Mouse (Mus musculus): Measurements from ENCODE around the gene Mypn. TPM values are rescaled to one million over a fixed set of nuclear protein-coding genes. Genes with fewer than 3 reads are reported as not detected.

Gene Mypn
- polyA plus RNA-seq, 1 experiment from 2014 or later = 0.10 TPM

GRCm38 (mm10) chr10:63065988-63066387 is 137.8 kb downstream of the Mypn start:
- no peak overlapping the region for H3K4me2 ChIP-seq (ENCODE audit: low read length)
- H3K4me1 ChIP-seq (ENCODE audit: control insufficient read depth, insufficient read depth, low read length) = no peaks in the 10 kb centered on the region
- H3K27ac ChIP-seq (ENCODE audit: low read depth, low read length) = no peak overlapping the region
- WGBS = 3% methylated on average over 5 of the region's 5 CpGs
- H3K27me3 ChIP-seq (replicated peaks; ENCODE audit: control insufficient read depth, insufficient read depth, low read length) = no peaks in the 10 kb centered on the region
- no peaks in the 10 kb centered on the region for H3K36me3 ChIP-seq (ENCODE audit: control insufficient read depth, insufficient read depth, low read length)
- H3K9ac ChIP-seq (ENCODE audit: low read length) = no peak overlapping the region
- no peak overlapping the region for H3K4me3 ChIP-seq (ENCODE audit: low read depth, low read length)
- H3K9me3 ChIP-seq (replicated peaks; ENCODE audit: control insufficient read depth, low read length) = no peaks in the 10 kb centered on the region
- DNase-seq (ENCODE audit: low spot score) (peak; percentile 89), ATAC-seq (peak; percentile 93)

Other genes with a start within 250 kb of the Mypn start
- 38.6 and 47.9 TPM in 2 replicates for gene Rufy2, start 223.7 kb downstream of the Mypn start, polyA plus RNA-seq (2014; fragmentation: Nextera tagmentation; extraction: Ambion mirVana)
- gene Hnrnph3, start 179.7 kb downstream of the Mypn start, polyA plus RNA-seq (2014; fragmentation: Nextera tagmentation; extraction: Ambion mirVana) = 81.2 and 90.8 TPM in 2 replicates
- 0.85 and 1.1 TPM in 2 replicates for gene Pbld2, start 179.6 kb downstream of the Mypn start, polyA plus RNA-seq (2014; fragmentation: Nextera tagmentation; extraction: Ambion mirVana)
- 0.36 and 0.37 TPM in 2 replicates for gene Pbld1, start 143.8 kb downstream of the Mypn start, polyA plus RNA-seq (2014; fragmentation: Nextera tagmentation; extraction: Ambion mirVana)
- 0.22 and 0.97 TPM in 2 replicates for gene Atoh7, start 104.3 kb downstream of the Mypn start, polyA plus RNA-seq (2014; fragmentation: Nextera tagmentation; extraction: Ambion mirVana)
- 36.6 and 37.7 TPM in 2 replicates for gene Herc4, start 39.9 kb upstream of the Mypn start, polyA plus RNA-seq (2014; fragmentation: Nextera tagmentation; extraction: Ambion mirVana)
- 5.6 and 6.2 TPM in 2 replicates for gene Sirt1, start 177.8 kb upstream of the Mypn start, polyA plus RNA-seq (2014; fragmentation: Nextera tagmentation; extraction: Ambion mirVana)
- 9.8 and 11.2 TPM in 2 replicates for gene Dnajc12, start 178.5 kb upstream of the Mypn start, polyA plus RNA-seq (2014; fragmentation: Nextera tagmentation; extraction: Ambion mirVana)
- gene Gm7075, start 217.8 kb upstream of the Mypn start, polyA plus RNA-seq (2014; fragmentation: Nextera tagmentation; extraction: Ambion mirVana) = not detected in 2 replicates
- 0.41 and 0.61 TPM in 2 replicates for gene Ctnna3, start 226.1 kb upstream of the Mypn start, polyA plus RNA-seq (2014; fragmentation: Nextera tagmentation; extraction: Ambion mirVana)

All from forebrain, embryonic 14.5 days (tissue).